Mouse (Mus musculus) gastrocnemius, adult 2 months (tissue): ENCODE data around the gene C1qtnf1. TPM values are rescaled to one million over a fixed set of nuclear protein-coding genes. Genes with fewer than 3 reads are reported as not detected.

Experiments used
- DNase-seq: peaks from one replicate; pipeline ENCODE4 v3.0.0; 2022
- H3K27ac ChIP-seq: fragments of 200-600 bp; 2 replicates; pipeline ENCODE4 v1.8.1; 2022; ENCODE audit warnings: mild to moderate bottlenecking
- H3K4me3 ChIP-seq: fragments of 200-600 bp; 2 replicates; pipeline ENCODE4 v1.8.1; 2022; ENCODE audit warnings: mild to moderate bottlenecking, moderate library complexity
- CTCF ChIP-seq: fragments of 200-600 bp; IDR thresholded peaks from 2 replicates; pipeline ENCODE4 v1.8.1; 2022; ENCODE audit warnings: antibody characterized with exemption, mild to moderate bottlenecking, moderate library complexity
- intact Hi-C: fragments of 180-260 bp; cut with DNase I; formaldehyde crosslinking; loops from one replicate; pipeline ENCODE4 v1.15.1; 2025
- total RNA-seq, 2 experiments: library from RNA; stranded (reverse); gene quantifications; 2 replicates each; pipeline ENCODE4 v1.2.3; 2021

The C1qtnf1 gene
- total RNA-seq, 2 experiments from 2014 or later, result 7.9 to 12.6 TPM

DNA sequence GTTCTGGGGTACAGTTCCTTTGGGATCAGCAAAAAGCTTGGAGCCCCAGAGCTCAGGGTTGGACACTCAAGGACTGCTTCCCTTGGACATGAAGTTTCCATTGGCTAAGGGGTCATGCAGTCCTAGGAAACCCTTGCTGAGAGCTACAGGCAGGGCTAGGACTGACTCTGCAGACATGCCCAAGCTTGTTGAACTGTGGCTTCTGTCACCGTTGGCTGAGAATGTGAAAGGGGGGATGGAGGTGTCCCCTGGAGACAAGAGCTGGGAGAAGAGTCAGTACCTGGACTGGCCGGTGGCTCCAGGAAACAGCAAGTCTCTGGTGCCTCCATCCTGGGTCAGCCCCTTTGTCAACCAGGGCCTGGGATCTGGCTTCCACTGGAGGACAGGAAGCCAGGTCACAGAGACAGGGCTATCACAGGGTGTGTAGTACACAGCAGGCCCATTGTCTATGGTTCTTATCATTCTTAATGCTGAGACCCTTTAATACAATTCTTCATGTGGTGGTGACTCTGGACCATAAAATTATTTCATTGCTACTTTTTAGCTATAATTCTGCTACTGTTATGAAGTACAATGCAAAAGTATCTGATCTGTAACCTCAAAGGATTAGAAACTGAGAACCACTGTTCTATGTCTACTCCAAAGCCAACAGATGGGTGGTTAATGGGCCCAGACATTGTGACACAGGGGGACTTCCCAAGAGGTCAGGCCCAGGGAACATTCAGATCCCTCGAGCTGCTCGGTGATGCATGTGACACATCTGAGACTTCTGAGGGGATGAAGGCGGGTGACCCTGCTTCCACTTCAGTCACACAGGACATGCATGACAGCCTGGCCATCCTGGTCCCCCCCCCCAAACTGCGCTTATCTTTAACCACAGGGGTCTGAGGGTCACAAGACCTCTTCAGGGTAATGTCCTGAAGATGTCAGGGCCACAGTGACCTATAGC, 23.8 kb upstream of the C1qtnf1 start:
- Histone ChIP-seq H3K4me3 (no peak overlapping the region), H3K27ac (no peak overlapping the region)
- no peak for TF ChIP-seq CTCF
- DNase-seq, result peak; percentile 14
- intact Hi-C loops, result no loop called here

DNA sequence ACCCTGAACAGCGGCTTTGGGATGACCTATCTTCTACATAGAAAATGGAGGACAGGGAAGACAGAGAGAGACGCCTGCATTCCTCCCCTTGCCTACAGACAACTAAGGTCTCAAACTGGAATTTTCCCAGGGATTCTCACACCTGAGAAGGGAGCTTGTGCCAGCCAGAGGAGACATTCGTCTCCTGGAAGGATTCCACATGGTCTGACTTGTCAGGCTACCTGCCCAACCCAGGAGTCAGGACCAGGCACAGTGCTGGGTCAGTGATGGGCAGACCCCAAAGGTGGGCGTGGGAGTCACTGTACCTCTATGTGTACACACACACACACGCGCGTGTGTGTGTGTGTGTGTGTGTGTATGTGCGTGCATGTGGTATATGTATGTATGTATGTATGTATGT, 22.7 kb upstream of the C1qtnf1 start:
- Histone ChIP-seq H3K27ac (no peak overlapping the region), H3K4me3 (no peak overlapping the region)
- no peak for TF ChIP-seq CTCF
- DNase-seq, result peak; percentile 14
- intact Hi-C loops, result no loop called here

DNA sequence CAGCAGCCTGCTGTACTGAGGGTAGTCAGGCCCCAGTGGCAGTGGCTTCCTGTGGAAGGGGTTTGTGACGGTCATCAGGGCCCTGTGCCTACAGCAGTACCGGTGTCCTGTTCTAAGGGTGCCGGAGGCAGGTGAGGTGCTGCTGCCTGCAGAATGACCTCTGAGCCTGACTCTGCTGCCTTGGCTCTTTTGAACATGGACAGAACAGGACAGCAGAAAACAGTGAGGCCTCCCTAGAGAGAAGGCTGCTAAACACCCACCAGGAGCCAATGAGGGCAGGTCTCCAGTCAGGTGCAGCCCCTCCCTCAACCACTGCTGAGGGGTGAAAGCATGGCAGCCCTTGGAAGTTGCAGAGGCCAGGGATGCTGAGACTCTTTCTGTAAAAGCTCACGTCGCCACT, 21.5 kb upstream of the C1qtnf1 start:
- DNase-seq, result peak; percentile 15
- intact Hi-C loops, result no loop called here
- no peak for TF ChIP-seq CTCF
- Histone ChIP-seq H3K4me3 (no peak overlapping the region), H3K27ac (no peak overlapping the region)

DNA sequence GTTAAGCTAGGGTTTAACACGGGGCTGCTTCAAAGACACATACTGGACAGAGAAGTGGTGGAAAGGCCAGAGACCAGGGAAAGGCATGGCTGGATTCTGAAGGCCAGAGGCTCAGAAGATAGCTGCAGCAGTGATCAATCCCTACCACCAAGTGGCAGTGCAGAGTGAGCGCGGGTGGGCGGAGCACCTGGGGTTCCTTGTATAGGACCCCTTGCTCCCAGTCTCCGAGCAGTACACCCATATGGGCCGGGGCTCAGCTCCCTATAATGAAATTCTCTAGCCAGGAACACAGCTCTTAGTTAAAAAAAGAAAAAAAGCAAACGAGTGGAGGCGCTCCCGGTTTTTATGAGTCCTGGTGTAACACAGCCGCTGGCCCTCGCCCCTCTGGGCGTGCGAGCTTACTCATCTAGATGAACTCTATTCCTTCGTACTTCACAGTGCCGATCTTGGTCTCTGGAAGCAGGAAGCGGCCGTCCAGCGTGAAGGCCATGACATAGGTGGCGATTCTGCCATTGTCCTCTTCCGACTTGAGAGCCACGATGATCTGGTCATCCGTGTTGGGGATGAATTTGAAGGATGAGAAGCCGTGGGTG, 20.6 kb upstream of the C1qtnf1 start:
- TF ChIP-seq CTCF, result peak; percentile 71
- Histone ChIP-seq H3K27ac (no peak overlapping the region), H3K4me3 (no peak overlapping the region)
- DNase-seq, result peak; percentile 55
- intact Hi-C loops, result no loop called here

DNA sequence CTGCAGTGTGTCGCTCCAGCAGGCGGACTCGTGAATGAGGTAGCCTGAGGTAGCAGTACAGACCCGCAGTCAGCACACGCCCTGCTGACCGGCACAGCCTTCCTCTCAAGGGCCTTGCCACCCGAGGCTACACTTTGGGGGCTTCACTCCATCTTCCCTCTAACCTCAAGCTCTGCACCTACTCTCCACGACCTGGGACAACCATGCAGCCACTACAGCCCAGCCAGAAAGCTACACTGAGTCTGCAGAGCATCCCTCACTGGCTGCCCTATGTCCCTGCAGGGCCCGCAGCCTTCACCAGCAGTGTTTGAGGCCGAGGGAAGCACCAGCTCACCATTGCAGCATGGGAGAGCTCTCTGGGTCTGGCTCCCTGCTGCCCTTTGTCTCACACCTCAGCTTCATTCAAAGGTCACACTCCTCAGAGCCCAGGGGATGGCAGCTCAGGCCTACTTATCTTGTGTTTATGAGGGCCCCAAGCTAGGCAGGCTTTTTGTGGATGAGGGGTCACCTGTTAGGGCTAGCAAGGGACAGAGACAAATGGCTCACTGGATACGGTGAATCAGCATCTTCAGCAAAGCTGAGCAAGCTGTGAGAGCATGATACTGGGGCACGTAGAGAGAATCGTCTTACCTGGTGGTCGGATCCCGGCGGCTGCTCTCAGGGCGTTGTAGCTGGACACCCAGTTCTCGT, 19.8 kb upstream of the C1qtnf1 start:
- peak; percentile 17 for DNase-seq
- H3K4me3 ChIP-seq, result no peak overlapping the region
- H3K27ac ChIP-seq, result no peak overlapping the region
- TF ChIP-seq CTCF, result no peak
- intact Hi-C loops, result no loop called here

DNA sequence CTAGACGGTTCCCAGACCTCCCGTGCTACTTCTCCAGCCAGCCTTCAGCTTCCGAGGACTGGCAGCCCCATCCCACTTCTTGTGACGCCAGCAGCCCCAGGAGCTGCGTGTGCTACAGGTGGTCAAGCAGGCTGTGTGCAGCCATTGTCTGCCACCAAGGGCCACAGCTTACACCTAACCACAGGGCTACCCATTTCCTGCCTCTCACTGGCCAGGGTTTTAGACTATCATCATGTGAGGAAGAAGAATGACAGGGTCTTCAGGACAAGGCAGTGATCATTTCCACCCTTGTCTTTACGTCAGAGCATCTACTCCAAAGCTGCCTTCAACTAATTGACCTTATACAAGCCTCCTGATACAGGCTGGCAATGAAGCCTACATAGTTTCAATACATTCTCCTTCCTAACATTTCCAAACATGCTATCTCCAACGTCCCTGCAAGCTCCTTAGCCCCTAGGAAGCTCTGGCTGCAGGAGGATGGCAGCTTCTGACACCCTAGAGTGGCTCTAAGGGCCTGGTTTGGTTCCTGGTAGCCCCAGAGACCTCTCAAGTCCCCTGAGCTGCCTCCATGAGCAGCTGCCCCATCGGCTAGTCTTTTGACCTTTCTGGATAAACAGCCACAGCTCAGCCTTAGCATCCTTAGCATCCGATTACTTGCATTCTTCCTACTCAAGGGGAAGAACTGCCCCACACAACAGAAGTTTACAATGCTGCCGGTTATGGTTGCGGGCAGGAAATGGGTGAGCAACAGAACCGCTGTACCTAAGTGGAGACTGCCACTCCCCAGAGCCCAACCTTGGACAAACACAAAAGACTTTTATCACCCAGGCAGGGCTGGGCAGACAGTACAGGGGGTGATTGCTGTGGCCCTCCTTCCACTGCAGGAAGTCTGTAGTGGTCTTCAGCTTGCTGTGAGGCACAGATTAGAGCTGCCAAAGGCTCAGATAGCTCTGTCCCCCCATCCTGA, 18.6 kb upstream of the C1qtnf1 start:
- peak; percentile 10 for DNase-seq
- no peak for TF ChIP-seq CTCF
- Histone ChIP-seq H3K4me3 (no peak overlapping the region), H3K27ac (no peak overlapping the region)
- intact Hi-C loops, result no loop called here

DNA sequence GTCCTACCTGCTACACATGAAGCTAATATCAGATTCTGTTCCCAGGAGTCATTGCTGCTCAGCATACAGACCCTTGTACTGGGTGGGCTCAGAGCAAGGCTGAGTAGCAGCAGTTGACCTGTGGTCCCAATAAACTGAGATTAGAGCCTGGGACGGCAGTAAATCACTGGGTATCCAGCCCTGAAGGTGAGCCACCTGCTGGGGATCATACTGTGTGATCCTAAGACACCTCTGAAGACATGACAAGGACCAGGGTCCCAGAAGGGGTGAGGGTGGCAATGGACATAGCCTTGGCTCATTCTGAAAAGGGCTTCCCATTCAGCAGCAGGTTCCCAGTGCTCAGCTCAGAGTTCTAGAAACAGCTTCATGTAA, 17.9 kb upstream of the C1qtnf1 start:
- Histone ChIP-seq H3K27ac (no peak overlapping the region), H3K4me3 (no peak overlapping the region)
- no peak for DNase-seq
- intact Hi-C loops, result no loop called here
- TF ChIP-seq CTCF, result no peak

DNA sequence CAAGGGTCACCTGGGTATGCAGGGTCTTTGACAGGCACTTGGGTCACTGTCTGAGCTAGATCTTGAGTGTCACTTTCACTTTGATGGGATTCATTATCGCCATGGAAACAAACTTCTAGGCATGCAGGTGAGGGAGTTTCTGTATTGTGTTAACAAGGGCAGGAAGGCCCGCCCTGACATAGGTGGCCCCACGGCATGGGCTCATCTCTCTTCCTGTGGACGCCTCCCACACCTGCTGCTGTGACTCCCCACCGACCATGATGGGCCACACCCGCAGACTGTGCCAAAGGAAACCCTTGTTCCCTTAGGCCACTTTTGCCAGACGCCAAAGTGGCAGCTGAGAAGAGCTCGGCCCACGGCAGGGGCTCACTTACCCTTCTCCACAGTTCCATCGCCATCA, 17.5 kb upstream of the C1qtnf1 start:
- intact Hi-C loops, result no loop called here
- Histone ChIP-seq H3K4me3 (no peak overlapping the region), H3K27ac (no peak overlapping the region)
- no peak for TF ChIP-seq CTCF
- DNase-seq, result no peak

DNA sequence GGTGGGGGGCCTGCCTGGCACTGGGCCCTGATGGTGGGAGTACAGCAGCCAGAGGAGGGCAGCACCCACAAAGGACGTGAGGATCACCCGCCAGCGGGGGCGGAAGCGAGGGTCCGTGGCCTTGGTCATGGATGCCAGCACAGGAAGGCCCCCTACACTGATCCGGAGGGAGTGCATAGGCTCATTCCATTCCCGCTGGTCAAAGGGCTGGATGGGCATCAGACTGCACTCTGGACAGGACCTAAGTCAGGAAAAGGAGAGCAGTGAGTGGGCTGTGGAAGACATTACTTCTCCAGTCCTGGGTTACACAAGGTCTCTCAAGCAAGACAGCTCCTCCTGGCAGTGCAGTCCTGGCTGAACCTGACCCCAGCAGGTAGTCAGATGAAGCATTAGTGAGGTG, 16.7 kb upstream of the C1qtnf1 start:
- intact Hi-C loops, result no loop called here
- TF ChIP-seq CTCF, result no peak
- Histone ChIP-seq H3K27ac (no peak overlapping the region), H3K4me3 (no peak overlapping the region)
- DNase-seq, result no peak

DNA sequence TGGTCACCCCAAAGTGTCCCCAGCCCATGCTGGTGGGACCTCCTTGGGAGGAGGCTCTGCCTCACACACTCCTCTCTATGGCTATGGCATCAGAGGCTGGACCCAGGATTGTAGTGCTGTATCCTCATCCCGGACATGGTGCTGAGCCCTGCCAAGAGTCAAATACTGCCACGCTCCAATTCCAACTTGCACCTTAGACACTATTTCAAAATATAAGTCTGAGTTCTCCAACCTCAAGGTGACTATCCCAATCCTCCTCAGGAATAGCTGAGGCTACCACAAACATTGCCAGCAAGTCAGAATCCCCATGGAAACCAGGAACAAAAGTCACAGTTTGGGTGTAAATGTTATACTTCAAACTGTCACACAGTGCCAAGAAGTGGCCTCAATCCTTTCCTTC, 15.4 kb upstream of the C1qtnf1 start:
- H3K4me3 ChIP-seq, result no peak overlapping the region
- DNase-seq, result no peak
- H3K27ac ChIP-seq, result no peak overlapping the region
- intact Hi-C loops, result no loop called here
- TF ChIP-seq CTCF, result no peak

DNA sequence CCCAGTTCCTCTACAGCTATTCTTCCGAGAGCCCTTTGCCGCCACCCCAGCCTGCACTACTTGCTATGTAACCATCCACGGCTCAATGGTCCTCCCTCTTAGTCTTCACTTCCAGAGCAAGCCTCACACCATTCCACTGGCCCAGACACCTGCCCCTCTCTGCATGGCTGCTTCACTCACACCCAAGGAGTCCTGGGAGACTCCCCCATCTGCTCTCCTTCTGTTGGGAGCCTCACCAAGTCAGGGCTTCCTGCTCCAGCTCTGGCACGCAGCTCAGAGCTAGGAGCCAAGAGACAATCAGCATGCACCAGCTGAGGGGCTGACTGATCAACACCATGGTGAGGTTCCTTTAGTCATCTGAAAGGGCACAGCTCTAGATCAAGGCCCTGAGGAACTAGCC, 14.9 kb upstream of the C1qtnf1 start:
- no peak for TF ChIP-seq CTCF
- intact Hi-C loops, result no loop called here
- no peak overlapping the region for H3K27ac ChIP-seq

DNA sequence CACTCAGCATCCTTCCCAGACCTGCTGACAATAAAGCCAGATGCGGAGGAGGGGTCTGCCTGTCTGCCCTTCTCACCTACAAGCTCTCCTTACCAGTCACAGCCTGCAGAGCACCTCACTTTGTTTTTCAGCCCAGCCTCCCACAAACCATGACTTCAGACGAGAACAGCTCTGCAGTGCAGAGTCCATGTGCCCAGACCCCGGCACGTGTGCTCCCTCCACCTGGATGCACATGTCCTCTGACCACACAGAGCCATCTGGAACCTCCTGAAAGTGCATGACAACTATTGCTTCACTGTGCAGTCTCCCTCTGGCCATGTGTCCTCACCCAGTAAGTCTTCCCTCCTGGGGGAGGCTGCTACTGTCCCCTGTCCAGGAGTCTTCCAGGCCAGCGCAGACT, 13.7 kb upstream of the C1qtnf1 start:
- Histone ChIP-seq H3K27ac (no peak overlapping the region), H3K4me3 (no peak overlapping the region)
- DNase-seq, result no peak
- TF ChIP-seq CTCF, result no peak
- intact Hi-C loops, result no loop called here

More for the DNA sequence above, 14.9 kb upstream of the C1qtnf1 start:
- no peak overlapping the region for H3K4me3 ChIP-seq
- DNase-seq, result no peak
